Mouse (Mus musculus): Measurements from ENCODE around the gene Ms4a1. TPM values are rescaled to one million over a fixed set of nuclear protein-coding genes. Genes with fewer than 3 reads are reported as not detected.

The Ms4a1 gene
- total and polyA plus RNA-seq, 3 experiments: 0.47 to 1.1 (median 0.73) TPM

DNA sequence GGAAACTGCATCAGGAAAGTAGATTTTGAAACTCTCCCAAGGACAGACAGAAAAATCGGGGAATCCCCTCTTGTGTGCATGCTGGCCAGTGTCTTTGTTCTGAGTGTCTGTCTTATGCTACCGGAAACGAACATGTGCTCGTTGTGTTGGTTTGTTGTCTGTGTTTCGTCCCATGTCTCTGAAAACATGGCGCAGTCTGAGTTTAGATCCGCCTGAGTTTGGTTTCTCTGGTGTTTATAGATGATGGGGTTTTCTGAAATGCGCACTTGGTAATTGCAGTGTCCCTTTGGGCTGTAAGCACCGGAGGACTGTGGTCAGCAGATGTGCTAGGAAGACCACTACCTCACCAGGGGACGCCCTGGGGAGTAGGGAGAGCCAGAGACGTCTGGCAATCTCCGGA, 26.9 kb upstream of the Ms4a1 start:
- Histone ChIP-seq H3K27me3 (ENCODE audit: control insufficient read depth, insufficient read depth, low read length) (no peaks in the 10 kb centered on the region), H3K36me3 (ENCODE audit: control insufficient read depth, insufficient read depth, low read length) (no peaks in the 10 kb centered on the region), H3K79me2 (replicated peaks; ENCODE audit: control insufficient read depth, insufficient read depth, low read length) (no peaks in the 10 kb centered on the region), H3K4me3 (peak overlapping the region; percentile 37), H3K27ac (peak overlapping the region; percentile 49; the same call in 1 of the 2 replicates), H3K4me1 (ENCODE audit: control insufficient read depth, insufficient read depth, low read length) (no peaks in the 10 kb centered on the region), H3K9ac (ENCODE audit: low read depth, low read length) (peak overlapping the region; percentile 66)
- intact Hi-C loops (cut with DNase I): no loop called here
- no peak for TF ChIP-seq CTCF (IDR thresholded peaks at IDR 0.05)
- TF ChIP-seq POLR2A (IDR thresholded peaks at IDR 0.05; ENCODE audit: insufficient read depth, low read depth, low read length): no peak
- TF ChIP-seq EP300 (IDR thresholded peaks at IDR 0.05; ENCODE audit: insufficient read depth, low read depth, low read length): no peak
- WGBS: 2% methylated on average over 12 of the region's 12 CpGs
- peak; percentile 35 for DNase-seq

DNA sequence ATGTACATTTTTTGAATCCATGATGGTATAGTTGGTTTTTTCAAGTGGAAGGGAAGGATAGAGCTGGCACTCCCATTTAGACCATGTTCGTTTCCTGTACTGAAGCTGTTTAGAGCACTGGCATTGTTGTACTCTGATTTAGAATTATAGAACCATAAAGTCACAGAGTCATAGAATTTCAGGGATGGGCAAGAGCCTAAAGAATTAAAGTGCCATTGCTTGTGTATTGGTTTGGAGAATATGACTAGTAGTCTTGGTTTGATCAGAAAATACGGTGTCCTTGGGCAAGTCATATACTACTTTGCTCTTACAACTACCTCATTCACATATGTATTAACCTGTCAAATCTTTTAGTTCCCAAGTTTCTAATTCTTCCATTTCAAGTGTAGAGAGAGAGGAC, 17.7 kb upstream of the Ms4a1 start, which contains the start of gene Ms4a5:
Gene Ms4a5 (minus strand): TSS at position 101 of the 400 bp plus-strand sequence.
- Histone ChIP-seq H3K27ac (no peak within 1 kb of the TSS), H3K79me2 (replicated peaks; ENCODE audit: control insufficient read depth, insufficient read depth, low read length) (no peaks in the 10 kb centered on the region), H3K36me3 (ENCODE audit: control insufficient read depth, insufficient read depth, low read length) (no peaks in the 10 kb centered on the region), H3K4me1 (ENCODE audit: control insufficient read depth, insufficient read depth, low read length) (no peaks in the 10 kb centered on the region; the same call in 1 of the 2 replicates), H3K4me3 (no peak within 1 kb of the TSS), H3K27me3 (ENCODE audit: control insufficient read depth, insufficient read depth, low read length) (no peaks in the 10 kb centered on the region), H3K9ac (ENCODE audit: low read depth, low read length) (no peak within 1 kb of the TSS)
- no peak for DNase-seq
- intact Hi-C loops (cut with DNase I): no loop called here
- 78% methylated on average over 2 of the region's 2 CpGs for WGBS
- TF ChIP-seq EP300 (IDR thresholded peaks at IDR 0.05; ENCODE audit: insufficient read depth, low read depth, low read length) (no peak), POLR2A (IDR thresholded peaks at IDR 0.05; ENCODE audit: insufficient read depth, low read depth, low read length) (no peak), CTCF (IDR thresholded peaks at IDR 0.05) (no peak)

DNA sequence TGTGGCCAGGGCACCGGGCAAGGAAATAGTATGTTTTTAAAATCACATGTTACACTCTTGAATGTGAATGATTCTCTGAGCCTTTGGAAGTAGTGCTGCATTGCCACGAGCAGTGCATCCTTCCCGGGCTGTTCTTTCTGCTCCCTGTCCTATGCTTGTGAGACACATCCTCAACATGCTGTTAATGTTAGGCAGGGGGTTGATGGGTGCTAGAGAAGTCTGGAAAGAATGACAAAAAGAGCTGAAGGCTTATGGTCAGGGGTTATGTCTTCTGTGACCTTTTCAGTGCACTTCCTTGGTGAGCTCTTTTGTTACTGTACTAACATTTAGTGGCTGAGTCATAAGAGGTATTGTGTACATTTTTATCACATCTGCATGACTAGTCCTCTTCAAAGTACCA, 14.2 kb upstream of the Ms4a1 start:
- Histone ChIP-seq H3K36me3 (ENCODE audit: control insufficient read depth, insufficient read depth, low read length) (no peaks in the 10 kb centered on the region), H3K79me2 (replicated peaks; ENCODE audit: control insufficient read depth, insufficient read depth, low read length) (no peaks in the 10 kb centered on the region), H3K27me3 (ENCODE audit: control insufficient read depth, insufficient read depth, low read length) (no peaks in the 10 kb centered on the region), H3K4me3 (no peak overlapping the region), H3K27ac (no peak overlapping the region), H3K9ac (ENCODE audit: low read depth, low read length) (no peak overlapping the region), H3K4me1 (ENCODE audit: control insufficient read depth, insufficient read depth, low read length) (no peaks in the 10 kb centered on the region; the same call in 1 of the 2 replicates)
- TF ChIP-seq EP300 (IDR thresholded peaks at IDR 0.05; ENCODE audit: insufficient read depth, low read depth, low read length): no peak
- no peak for TF ChIP-seq POLR2A (IDR thresholded peaks at IDR 0.05; ENCODE audit: insufficient read depth, low read depth, low read length)
- no peak for TF ChIP-seq CTCF (IDR thresholded peaks at IDR 0.05)
- intact Hi-C loops (cut with DNase I): no loop called here
- WGBS: 74% methylated on average over 3 of the region's 3 CpGs
- DNase-seq: no peak

DNA sequence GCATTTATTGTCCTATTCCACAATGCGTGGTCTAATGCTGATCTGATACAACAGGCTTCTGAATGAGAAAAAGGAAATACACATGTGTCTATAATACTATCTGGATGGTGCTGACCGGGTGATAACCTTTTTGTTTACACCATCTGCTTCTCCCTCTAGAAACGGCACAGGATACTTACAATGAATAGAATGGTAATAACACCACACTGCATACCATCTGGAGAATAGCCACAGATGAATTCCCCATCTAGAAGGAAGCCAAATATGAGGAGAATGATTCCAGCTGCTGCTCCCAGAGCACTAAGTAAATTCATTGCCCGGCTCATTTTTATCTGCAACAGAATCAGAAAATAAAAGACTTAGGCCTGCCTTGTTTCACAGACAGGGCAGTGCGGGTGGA, 10.4 kb upstream of the Ms4a1 start:
- DNase-seq: no peak
- no peaks in the 10 kb centered on the region for H3K36me3 ChIP-seq (ENCODE audit: control insufficient read depth, insufficient read depth, low read length)
- no peaks in the 10 kb centered on the region for H3K79me2 ChIP-seq (replicated peaks; ENCODE audit: control insufficient read depth, insufficient read depth, low read length)
- intact Hi-C loops (cut with DNase I): no loop called here
- no peak overlapping the region for H3K27ac ChIP-seq
- no peak overlapping the region for H3K9ac ChIP-seq (ENCODE audit: low read depth, low read length)
- TF ChIP-seq EP300 (IDR thresholded peaks at IDR 0.05; ENCODE audit: insufficient read depth, low read depth, low read length) (no peak), POLR2A (IDR thresholded peaks at IDR 0.05; ENCODE audit: insufficient read depth, low read depth, low read length) (no peak), CTCF (IDR thresholded peaks at IDR 0.05) (no peak)
- H3K4me3 ChIP-seq: no peak overlapping the region
- WGBS: 46% methylated on average over 5 of the region's 5 CpGs
- H3K27me3 ChIP-seq (ENCODE audit: control insufficient read depth, insufficient read depth, low read length): no peaks in the 10 kb centered on the region
- no peaks in the 10 kb centered on the region; the same call in 1 of the 2 replicates for H3K4me1 ChIP-seq (ENCODE audit: control insufficient read depth, insufficient read depth, low read length)

DNA sequence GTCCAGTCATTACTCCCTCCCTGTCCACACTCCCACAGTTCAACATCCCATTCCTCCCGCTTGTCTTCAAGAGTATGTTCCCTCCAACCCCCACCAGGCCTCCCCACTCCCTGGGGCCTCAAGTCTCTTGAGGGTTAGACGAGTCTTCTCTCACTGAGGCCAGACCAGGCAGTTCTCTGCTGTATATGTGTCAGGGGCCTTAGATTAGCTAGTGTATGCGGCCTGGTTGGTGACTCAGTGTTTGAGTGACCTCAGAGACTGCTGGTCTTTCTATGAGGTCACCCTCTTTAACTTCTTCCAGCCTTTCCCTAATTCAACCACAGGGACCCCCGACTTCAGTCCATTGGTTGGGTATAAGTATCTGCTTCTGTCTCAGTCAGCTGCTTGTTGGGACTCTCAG, 915 bp upstream of the Ms4a1 start:
- Histone ChIP-seq H3K79me2 (replicated peaks; ENCODE audit: control insufficient read depth, insufficient read depth, low read length) (no peaks in the 10 kb centered on the region), H3K4me3 (no peak overlapping the region), H3K36me3 (ENCODE audit: control insufficient read depth, insufficient read depth, low read length) (no peaks in the 10 kb centered on the region), H3K27me3 (ENCODE audit: control insufficient read depth, insufficient read depth, low read length) (no peaks in the 10 kb centered on the region), H3K27ac (no peak overlapping the region), H3K4me1 (ENCODE audit: control insufficient read depth, insufficient read depth, low read length) (no peaks in the 10 kb centered on the region), H3K9ac (ENCODE audit: low read depth, low read length) (no peak overlapping the region)
- 57% methylated on average over 4 of the region's 4 CpGs for whole genome bisulfite sequencing
- no peak for TF ChIP-seq POLR2A (IDR thresholded peaks at IDR 0.05; ENCODE audit: insufficient read depth, low read depth, low read length)
- TF ChIP-seq EP300 (IDR thresholded peaks at IDR 0.05; ENCODE audit: insufficient read depth, low read depth, low read length): no peak
- TF ChIP-seq CTCF (IDR thresholded peaks at IDR 0.05): no peak
- no peak for DNase-seq
- intact Hi-C loops (cut with DNase I): no loop called here

DNA sequence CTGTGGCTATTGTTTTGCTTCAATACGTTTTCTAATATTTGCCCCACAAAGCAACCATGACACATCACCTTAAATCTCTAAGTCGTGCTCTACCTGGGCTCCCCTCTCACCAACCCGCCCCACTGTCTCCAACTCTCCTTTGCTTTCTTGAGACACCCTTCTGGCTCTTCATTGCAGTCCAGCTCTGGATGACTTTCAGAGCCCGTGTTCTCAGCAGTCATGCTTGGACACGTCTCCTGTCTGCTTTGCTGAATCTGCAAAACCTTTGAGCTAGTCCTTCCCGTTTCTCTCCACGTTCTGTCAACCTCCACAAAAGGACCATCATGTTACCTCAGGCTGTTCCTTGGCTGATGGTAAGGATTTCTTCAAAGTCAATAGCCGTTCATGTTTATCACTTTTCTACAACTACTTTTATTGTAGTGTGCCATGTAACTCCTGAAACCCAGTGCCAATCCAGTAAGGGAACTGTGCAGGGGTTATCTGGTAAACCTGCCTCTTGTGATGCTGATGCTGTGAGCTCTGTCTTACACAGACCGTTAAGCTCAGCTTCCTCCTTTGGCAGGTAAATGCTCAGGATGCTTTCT, 1.3 kb downstream of the Ms4a1 start:
- TF ChIP-seq POLR2A (IDR thresholded peaks at IDR 0.05; ENCODE audit: insufficient read depth, low read depth, low read length) (no peak), CTCF (IDR thresholded peaks at IDR 0.05) (no peak), EP300 (IDR thresholded peaks at IDR 0.05; ENCODE audit: insufficient read depth, low read depth, low read length) (no peak)
- no peaks in the 10 kb centered on the region for H3K27me3 ChIP-seq (ENCODE audit: control insufficient read depth, insufficient read depth, low read length)
- no peak overlapping the region for H3K9ac ChIP-seq (ENCODE audit: low read depth, low read length)
- no peaks in the 10 kb centered on the region for H3K4me1 ChIP-seq (ENCODE audit: control insufficient read depth, insufficient read depth, low read length)
- no peaks in the 10 kb centered on the region for H3K79me2 ChIP-seq (replicated peaks; ENCODE audit: control insufficient read depth, insufficient read depth, low read length)
- H3K27ac ChIP-seq: no peak overlapping the region
- no peak for DNase-seq
- no peak overlapping the region for H3K4me3 ChIP-seq
- WGBS: 73% methylated on average over 9 of the region's 9 CpGs
- intact Hi-C loops (cut with DNase I): no loop called here
- no peaks in the 10 kb centered on the region for H3K36me3 ChIP-seq (ENCODE audit: control insufficient read depth, insufficient read depth, low read length)
